Mouse (Mus musculus) limb, embryonic 14.5 days (tissue): ENCODE measurements around the gene Nt5dc2. TPM values are rescaled to one million over a fixed set of nuclear protein-coding genes. Genes with fewer than 3 reads are reported as not detected.

ENCODE experiments used
- ATAC-seq: fragments of 200-750 bp; cut with Nextera tagmentation; 2 replicates; pipeline ENCODE4 v1.8.0; 2017; ENCODE audit warnings: low read depth, moderate number of reproducible peaks, moderate TSS enrichment; ENCODE audit not compliant: low FRiP score
- DNase-seq: peaks from one replicate; pipeline ENCODE4 v3.0.0-alpha.2; 2015; ENCODE audit warnings: low spot score
- H3K27ac ChIP-seq: fragments of 300-500 bp; sonication (generic); replicated peaks from 2 replicates; pipeline ENCODE4 v1.5.1; 2014; ENCODE audit warnings: low read depth, mild to moderate bottlenecking, low read length, moderate library complexity, mixed read lengths
- H3K27me3 ChIP-seq: fragments of 300-500 bp; sonication (generic); 2 replicates; pipeline ENCODE4 v1.6.1; 2014; ENCODE audit warnings: low read length, mixed read lengths; ENCODE audit not compliant: control insufficient read depth, insufficient read depth
- H3K36me3 ChIP-seq: fragments of 300-500 bp; sonication (generic); 2 replicates; pipeline ENCODE4 v1.6.1; 2014; ENCODE audit warnings: mild to moderate bottlenecking, low read length, moderate library complexity, mixed read lengths; ENCODE audit not compliant: control insufficient read depth, insufficient read depth
- H3K4me1 ChIP-seq: fragments of 300-500 bp; sonication (generic); 2 replicates; pipeline ENCODE4 v1.6.1; 2014; ENCODE audit warnings: antibody characterized with exemption, low read length, mixed read lengths; ENCODE audit not compliant: control insufficient read depth, insufficient read depth
- H3K4me2 ChIP-seq: fragments of 300-500 bp; sonication (generic); replicated peaks from 2 replicates; pipeline ENCODE4 v1.6.1; 2014; ENCODE audit warnings: low read depth, mild to moderate bottlenecking, low read length, moderate library complexity; ENCODE audit not compliant: severe bottlenecking
- H3K4me3 ChIP-seq: fragments of 300-500 bp; sonication (generic); replicated peaks from 2 replicates; pipeline ENCODE4 v1.5.1; 2014; ENCODE audit warnings: low read length
- H3K9ac ChIP-seq: fragments of 300-500 bp; sonication (generic); 2 replicates; pipeline ENCODE4 v1.6.1; 2014; ENCODE audit warnings: mild to moderate bottlenecking, low read depth, low read length, moderate library complexity; ENCODE audit not compliant: severe bottlenecking
- H3K9me3 ChIP-seq: fragments of 300-500 bp; sonication (generic); 2 replicates; pipeline ENCODE4 v1.6.1; 2016; ENCODE audit warnings: low read length; ENCODE audit not compliant: control insufficient read depth
- POLR2A ChIP-seq: fragments of 200-500 bp; IDR thresholded peaks from 2 replicates; pipeline ENCODE4 v1.8.0; 2012; ENCODE audit warnings: inconsistent platforms, mild to moderate bottlenecking, moderate library complexity, borderline replicate concordance; ENCODE audit not compliant: insufficient read depth, insufficient read length; ENCODE audit errors: extremely low read depth
- WGBS: fragments of 180-500 bp; shearing (Covaris S2); extraction: QIAGEN DNeasy Blood & Tissue Kit; methylation state at CpG from one replicate; pipeline ENCODE4 v1.1.7; 2014; 5-methylcytosine and 5-hydroxymethylcytosine counted together
- polyA plus RNA-seq, 2 experiments: library from polyadenylated mRNA; depleted of rRNA in 1 of 2; stranded (reverse) in 1 of 2; unstranded in 1 of 2; fragments of >200 nt; fragmentation: Nextera tagmentation in 1 of 2; extraction: Ambion mirVana in 1 of 2; gene quantifications; 2 replicates each; pipeline versions ENCODE4 v1.2.1 to v1.2.3; 2012 to 2014

Gene Nt5dc2
- polyA plus RNA-seq, 2 experiments: 357 to 361 TPM

- no peak for DNase-seq
- H3K36me3 ChIP-seq: peaks cover 83% of the 10 kb centered on the region
- 84% methylated on average over 11 of the region's 11 CpGs for WGBS
- no peak overlapping the region for H3K9ac ChIP-seq
- no peak overlapping the region for H3K4me3 ChIP-seq
- H3K4me2 ChIP-seq: no peak overlapping the region
- H3K9me3 ChIP-seq: no peaks in the 10 kb centered on the region
- H3K4me1 ChIP-seq: peaks cover 18% of the 10 kb centered on the region
- no peak for TF ChIP-seq POLR2A
- H3K27me3 ChIP-seq: no peaks in the 10 kb centered on the region
- no peak for ATAC-seq
- no peak overlapping the region for H3K27ac ChIP-seq
Measured at GRCm38 (mm10) chr14:31137791-31138190, 6.9 kb downstream of the Nt5dc2 start.

- H3K9ac ChIP-seq: no peak overlapping the region
- no peaks in the 10 kb centered on the region for H3K27me3 ChIP-seq
- no peak overlapping the region for H3K27ac ChIP-seq
- TF ChIP-seq POLR2A: no peak
- H3K36me3 ChIP-seq: peaks cover 83% of the 10 kb centered on the region
- ATAC-seq (no peak), DNase-seq (no peak)
- peaks cover 12% of the 10 kb centered on the region for H3K4me1 ChIP-seq
- no peak overlapping the region for H3K4me2 ChIP-seq
- WGBS: 90% methylated on average over 21 of the region's 35 CpGs
- H3K4me3 ChIP-seq: no peak overlapping the region
- H3K9me3 ChIP-seq: no peaks in the 10 kb centered on the region
Measured at GRCm38 (mm10) chr14:31138219-31138896, 7.5 kb downstream of the Nt5dc2 start.

GRCm38 (mm10) chr14:31138897-31139429 lies 8.1 kb downstream of the Nt5dc2 start:
- Histone ChIP-seq H3K36me3 (peaks cover 83% of the 10 kb centered on the region), H3K27ac (no peak overlapping the region), H3K9ac (no peak overlapping the region), H3K4me3 (no peak overlapping the region), H3K27me3 (no peaks in the 10 kb centered on the region), H3K4me1 (peaks cover 6% of the 10 kb centered on the region), H3K9me3 (no peaks in the 10 kb centered on the region), H3K4me2 (no peak overlapping the region)
- ATAC-seq: no peak
- no peak for TF ChIP-seq POLR2A
- WGBS: 94% methylated on average over 9 of the region's 9 CpGs
- no peak for DNase-seq

GRCm38 (mm10) chr14:31139666-31140065 lies 8.8 kb downstream of the Nt5dc2 start:
- DNase-seq: no peak
- Histone ChIP-seq H3K9me3 (no peaks in the 10 kb centered on the region), H3K9ac (no peak overlapping the region), H3K27me3 (no peaks in the 10 kb centered on the region), H3K4me2 (no peak overlapping the region), H3K4me3 (no peak overlapping the region), H3K36me3 (peaks cover 79% of the 10 kb centered on the region), H3K27ac (no peak overlapping the region), H3K4me1 (0 out of 2 replicates have a peak, but pooled peaks cover under 1% of the 10 kb centered on the region)
- WGBS: 88% methylated on average over 12 of the region's 12 CpGs
- ATAC-seq: no peak
- TF ChIP-seq POLR2A: no peak

GRCm38 (mm10) chr14:31140141-31140540 lies 9.3 kb downstream of the Nt5dc2 start:
- Histone ChIP-seq H3K4me3 (no peak overlapping the region), H3K4me2 (no peak overlapping the region), H3K27me3 (no peaks in the 10 kb centered on the region), H3K9me3 (no peaks in the 10 kb centered on the region), H3K36me3 (peaks cover 74% of the 10 kb centered on the region), H3K9ac (no peak overlapping the region), H3K27ac (no peak overlapping the region), H3K4me1 (no peaks in the 10 kb centered on the region)
- no peak for TF ChIP-seq POLR2A
- ATAC-seq (no peak), DNase-seq (no peak)
- WGBS: 88% methylated on average over 15 of the region's 15 CpGs
